Mouse (Mus musculus) forebrain, postnatal 0 days (tissue): ENCODE data around the gene Cacna2d3. TPM values are rescaled to one million over a fixed set of nuclear protein-coding genes. Genes with fewer than 3 reads are reported as not detected.

ENCODE experiments used
- ATAC-seq: fragments of 200-750 bp; cut with Nextera tagmentation; 2 replicates; pipeline ENCODE4 v1.8.0; 2017; ENCODE audit warnings: mild to moderate bottlenecking, moderate library complexity
- DNase-seq: peaks from one replicate; pipeline ENCODE4 v3.0.0-alpha.2; 2015
- H3K27ac ChIP-seq: fragments of 300-500 bp; sonication (generic); 2 replicates; pipeline ENCODE4 v1.5.1; 2014; ENCODE audit warnings: low read depth, mild to moderate bottlenecking, antibody characterized with exemption, low read length, moderate library complexity, mixed read lengths
- H3K27me3 ChIP-seq: fragments of 300-500 bp; sonication (generic); 2 replicates; pipeline ENCODE4 v1.6.1; 2014; ENCODE audit warnings: mild to moderate bottlenecking, low read length, mixed read lengths; ENCODE audit not compliant: insufficient read depth
- H3K36me3 ChIP-seq: fragments of 300-500 bp; sonication (generic); 2 replicates; pipeline ENCODE4 v1.6.1; 2014; ENCODE audit warnings: mild to moderate bottlenecking, moderate library complexity; ENCODE audit not compliant: insufficient read depth
- H3K4me1 ChIP-seq: fragments of 300-500 bp; sonication (generic); 2 replicates; pipeline ENCODE4 v1.6.1; 2014; ENCODE audit warnings: antibody characterized with exemption; ENCODE audit not compliant: insufficient read depth
- H3K4me2 ChIP-seq: fragments of 300-500 bp; sonication (generic); 2 replicates; pipeline ENCODE4 v1.6.1; 2014; ENCODE audit warnings: low read depth, mild to moderate bottlenecking, moderate library complexity
- H3K4me3 ChIP-seq: fragments of 300-500 bp; sonication (generic); 2 replicates; pipeline ENCODE4 v1.5.1; 2014; ENCODE audit warnings: low read depth, low read length, mixed read lengths
- H3K9ac ChIP-seq: fragments of 300-500 bp; sonication (generic); 2 replicates; pipeline ENCODE4 v1.6.1; 2014; ENCODE audit warnings: mild to moderate bottlenecking
- H3K9me3 ChIP-seq: fragments of 300-500 bp; sonication (generic); 2 replicates; pipeline ENCODE4 v1.6.1; 2016; ENCODE audit warnings: low read length
- CTCF ChIP-seq: sonication (generic); IDR thresholded peaks from 2 replicates; pipeline ENCODE4 v1.5.1; 2016; ENCODE audit warnings: antibody characterized with exemption, control low read depth, low read depth
- WGBS: fragments of 180-500 bp; shearing (Covaris S2); extraction: QIAGEN DNeasy Blood & Tissue Kit; methylation state at CpG from one replicate; pipeline ENCODE4 v1.1.7; 2014; 5-methylcytosine and 5-hydroxymethylcytosine counted together
- polyA plus RNA-seq: library from polyadenylated mRNA; unstranded; fragments of >200 nt; fragmentation: Nextera tagmentation; extraction: Ambion mirVana; gene quantifications from 2 replicates; pipeline ENCODE4 v1.2.1, GENCODE M21; 2015
- total RNA-seq: library from RNA; depleted of rRNA; stranded (reverse); fragments of >200 nt; gene quantifications from 2 replicates; pipeline ENCODE4 v1.2.3, GENCODE M21; 2014

The Cacna2d3 gene
- total and polyA plus RNA-seq, 2 experiments from 2014 or later = 28.1 to 37.7 TPM

DNA sequence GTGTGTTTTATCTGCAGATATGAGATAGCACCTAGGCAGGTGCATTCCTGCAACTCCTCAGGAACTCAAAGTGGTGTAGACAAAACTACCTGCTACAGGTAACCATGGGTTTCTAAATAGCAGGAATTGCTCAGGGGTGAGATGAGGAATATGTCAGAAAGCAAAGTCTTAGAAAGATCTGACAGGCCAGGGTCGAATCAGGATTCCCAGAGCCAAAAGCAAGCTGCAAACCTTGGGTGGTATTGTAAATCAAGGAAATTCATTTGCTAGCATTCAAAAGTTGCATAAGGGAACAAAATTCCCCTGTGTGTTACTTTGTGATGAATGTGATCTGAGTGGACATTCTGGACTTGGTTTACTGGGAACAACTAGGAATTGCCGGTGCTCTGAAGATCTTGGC, 291.9 kb downstream of the Cacna2d3 start:
- H3K27me3 ChIP-seq = no peaks in the 10 kb centered on the region
- DNase-seq = no peak
- H3K27ac ChIP-seq = no peak overlapping the region
- H3K4me2 ChIP-seq = no peak overlapping the region
- no peak overlapping the region for H3K4me3 ChIP-seq
- no peak for ATAC-seq
- no peak for TF ChIP-seq CTCF
- no peak overlapping the region for H3K9ac ChIP-seq
- no peaks in the 10 kb centered on the region for H3K36me3 ChIP-seq
- H3K9me3 ChIP-seq = no peaks in the 10 kb centered on the region
- 69% methylated on average over 2 of the region's 2 CpGs for WGBS
- peaks cover under 1% of the 10 kb centered on the region for H3K4me1 ChIP-seq

DNA sequence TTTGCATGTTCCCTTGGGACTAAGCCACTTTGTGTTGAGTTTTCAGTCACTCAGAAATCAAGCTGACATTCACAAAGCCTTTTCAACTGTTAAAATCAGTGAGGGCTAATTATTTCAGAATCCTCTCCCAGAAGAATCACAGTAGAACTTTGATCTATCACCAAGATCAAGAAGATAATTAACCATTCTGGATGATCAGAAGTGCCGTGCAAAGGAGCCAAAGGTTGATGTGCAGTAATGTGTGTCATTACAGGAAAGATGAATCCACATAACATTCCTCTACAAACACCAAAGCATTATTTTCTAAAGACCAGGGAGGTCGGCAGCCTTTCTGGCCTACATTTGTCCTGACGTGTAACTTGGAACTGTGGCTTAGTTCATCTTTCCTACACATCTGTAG, 296.0 kb downstream of the Cacna2d3 start:
- Histone ChIP-seq H3K9me3 (no peaks in the 10 kb centered on the region), H3K27me3 (no peaks in the 10 kb centered on the region), H3K27ac (no peak overlapping the region), H3K36me3 (no peaks in the 10 kb centered on the region), H3K4me2 (no peak overlapping the region), H3K4me3 (no peak overlapping the region), H3K4me1 (no peaks in the 10 kb centered on the region), H3K9ac (no peak overlapping the region)
- no peak for DNase-seq
- TF ChIP-seq CTCF = no peak
- 57% methylated on average over 3 of the region's 3 CpGs for WGBS
- no peak for ATAC-seq

DNA sequence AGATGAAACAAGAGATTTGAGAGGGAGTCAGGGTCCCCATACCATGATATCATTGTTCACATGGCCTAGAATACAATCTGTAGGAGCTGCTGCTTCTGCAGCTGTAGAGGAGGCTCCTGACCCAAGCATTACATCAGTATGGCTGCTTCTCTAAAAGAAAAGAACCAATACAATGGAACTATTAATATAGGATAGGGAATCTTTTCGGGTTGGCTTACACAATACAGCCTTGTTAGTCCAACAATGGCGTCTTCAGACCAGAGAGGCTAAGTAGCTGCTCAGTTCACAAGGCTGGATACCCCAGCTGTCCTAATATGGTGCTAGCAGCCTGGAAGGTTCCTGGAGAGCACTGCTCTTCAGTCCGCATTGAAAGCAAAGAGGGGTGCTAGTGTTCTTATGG, 296.5 kb downstream of the Cacna2d3 start:
- 71% methylated on average over 3 of the region's 3 CpGs for WGBS
- TF ChIP-seq CTCF = no peak
- no peak for DNase-seq

DNA sequence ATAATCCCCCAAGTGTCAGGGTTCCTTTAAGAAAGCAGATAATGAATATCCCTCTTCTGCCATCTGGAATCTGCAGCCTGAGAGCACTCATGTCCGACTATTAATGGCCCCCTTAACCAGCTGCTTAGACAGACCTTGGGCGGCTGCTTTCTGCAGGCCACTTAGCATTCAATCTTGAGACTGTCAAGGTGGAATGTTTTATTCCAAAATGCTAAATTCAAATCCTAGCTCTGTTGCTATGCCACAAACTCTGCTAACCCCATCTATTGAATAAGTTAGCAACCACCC, 315.8 kb downstream of the Cacna2d3 start:
- whole genome bisulfite sequencing = 25% methylated on average over 2 of the region's 2 CpGs
- H3K27me3 ChIP-seq = no peaks in the 10 kb centered on the region
- H3K9ac ChIP-seq = no peak overlapping the region
- 0 out of 2 replicates have a peak, but pooled peaks cover 6% of the 10 kb centered on the region for H3K4me1 ChIP-seq
- DNase-seq (no peak), ATAC-seq (no peak)
- no peak for TF ChIP-seq CTCF
- H3K27ac ChIP-seq = no peak overlapping the region
- no peaks in the 10 kb centered on the region for H3K36me3 ChIP-seq
- H3K4me3 ChIP-seq = no peak overlapping the region
- H3K9me3 ChIP-seq = no peaks in the 10 kb centered on the region
- no peak overlapping the region for H3K4me2 ChIP-seq

More for the DNA sequence above, 296.5 kb downstream of the Cacna2d3 start:
- Histone ChIP-seq H3K4me2 (no peak overlapping the region), H3K9ac (no peak overlapping the region), H3K27ac (no peak overlapping the region), H3K9me3 (no peaks in the 10 kb centered on the region), H3K4me1 (no peaks in the 10 kb centered on the region), H3K4me3 (no peak overlapping the region), H3K27me3 (no peaks in the 10 kb centered on the region), H3K36me3 (no peaks in the 10 kb centered on the region)
- ATAC-seq = no peak

DNA sequence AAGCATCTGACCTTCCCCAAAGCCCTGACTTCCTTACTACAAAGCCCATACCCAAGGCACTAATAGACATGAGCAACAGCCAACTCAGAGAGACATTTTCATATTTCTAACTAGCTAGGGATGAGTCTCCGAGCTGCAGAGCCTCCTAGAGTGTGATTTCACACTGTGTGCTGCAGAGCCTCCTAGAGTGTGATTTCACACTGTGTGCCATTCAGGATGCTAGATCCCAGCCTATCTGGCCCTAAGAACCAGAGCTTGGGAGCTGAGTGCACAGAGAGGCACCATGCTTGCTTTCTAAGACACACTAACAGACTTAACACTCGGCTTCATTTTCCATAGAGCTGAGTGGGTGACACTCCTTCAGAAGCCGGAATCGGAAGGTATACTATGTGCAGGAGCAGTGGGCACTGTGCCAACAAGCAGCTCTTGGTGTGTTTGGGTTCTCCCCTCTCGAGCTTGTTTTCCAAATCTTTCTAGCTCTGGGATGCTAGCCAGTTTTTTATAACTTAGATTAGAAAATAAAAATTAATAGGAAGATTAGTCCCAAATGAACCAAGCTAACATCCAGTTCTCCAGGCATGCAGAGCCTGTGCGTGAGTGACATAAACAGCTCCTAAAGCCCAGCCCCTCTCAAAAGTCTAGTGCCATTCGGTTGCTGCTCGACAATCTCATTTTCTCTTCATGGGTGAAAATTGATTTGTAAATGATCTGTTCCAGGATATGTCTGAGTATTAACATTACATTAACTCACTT, 316.4 kb downstream of the Cacna2d3 start:
- WGBS = 39% methylated on average over 8 of the region's 8 CpGs

DNA sequence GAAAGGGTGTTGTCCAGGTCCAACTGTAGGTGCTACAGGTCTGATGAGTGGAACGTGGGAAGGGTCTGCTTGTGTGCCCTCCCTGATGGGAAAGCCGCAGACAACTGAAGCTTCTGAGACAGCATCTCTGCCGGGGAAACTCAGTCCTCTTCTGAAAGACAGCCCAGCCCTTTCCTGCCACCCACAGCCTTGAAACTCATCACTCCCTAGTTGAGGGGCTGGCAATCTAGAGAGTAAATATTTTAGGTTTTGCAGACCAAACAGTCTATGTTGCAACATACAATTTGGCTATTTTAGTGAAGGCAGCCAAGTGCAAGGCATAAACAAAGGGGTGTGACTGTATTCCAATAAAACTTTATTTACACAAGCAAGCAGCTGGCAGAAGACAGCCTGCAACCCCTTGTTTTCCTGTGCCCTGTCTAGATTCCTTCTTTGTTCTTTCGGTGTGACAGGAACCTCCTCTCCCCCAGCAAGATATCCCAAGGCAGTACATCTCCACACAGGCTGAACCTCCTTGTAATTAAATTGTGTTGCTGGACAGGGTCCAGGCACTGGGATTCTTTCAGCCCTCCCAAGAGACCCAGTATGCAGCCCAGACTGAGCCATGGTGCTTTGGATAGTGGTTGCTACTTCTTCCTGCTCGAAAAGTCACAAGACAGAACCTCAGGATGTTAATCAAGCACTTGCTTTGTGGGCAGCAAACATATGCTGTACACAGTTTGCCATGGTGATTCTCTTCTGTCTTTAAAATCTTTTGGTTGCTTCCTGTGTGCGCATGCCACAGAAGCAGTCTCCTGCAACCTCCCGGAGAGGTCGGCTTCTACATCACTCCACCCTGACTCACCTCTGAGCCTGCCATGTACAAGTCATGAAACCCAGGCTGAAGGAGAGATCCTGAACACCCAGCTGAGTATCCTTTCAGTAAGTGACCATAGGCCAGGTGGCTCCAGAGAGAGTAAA, 317.5 kb downstream of the Cacna2d3 start:
- Histone ChIP-seq H3K27me3 (no peaks in the 10 kb centered on the region), H3K9ac (no peak overlapping the region), H3K4me1 (0 out of 2 replicates have a peak, but pooled peaks cover 6% of the 10 kb centered on the region), H3K4me3 (no peak overlapping the region), H3K36me3 (no peaks in the 10 kb centered on the region), H3K9me3 (no peaks in the 10 kb centered on the region), H3K4me2 (no peak overlapping the region), H3K27ac (no peak overlapping the region)
- DNase-seq = no peak
- ATAC-seq = peak; percentile 23; the same call in 1 of the 2 replicates
- TF ChIP-seq CTCF = no peak
- WGBS = 72% methylated on average over 8 of the region's 8 CpGs

More for the DNA sequence above, 316.4 kb downstream of the Cacna2d3 start:
- DNase-seq (peak; percentile 41), ATAC-seq (peak; percentile 34; the same call in 1 of the 2 replicates)
- Histone ChIP-seq H3K36me3 (no peaks in the 10 kb centered on the region), H3K9ac (no peak overlapping the region), H3K9me3 (no peaks in the 10 kb centered on the region), H3K4me1 (0 out of 2 replicates have a peak, but pooled peaks cover 6% of the 10 kb centered on the region), H3K27ac (no peak overlapping the region), H3K27me3 (no peaks in the 10 kb centered on the region), H3K4me3 (no peak overlapping the region), H3K4me2 (no peak overlapping the region)
- no peak for TF ChIP-seq CTCF

DNA sequence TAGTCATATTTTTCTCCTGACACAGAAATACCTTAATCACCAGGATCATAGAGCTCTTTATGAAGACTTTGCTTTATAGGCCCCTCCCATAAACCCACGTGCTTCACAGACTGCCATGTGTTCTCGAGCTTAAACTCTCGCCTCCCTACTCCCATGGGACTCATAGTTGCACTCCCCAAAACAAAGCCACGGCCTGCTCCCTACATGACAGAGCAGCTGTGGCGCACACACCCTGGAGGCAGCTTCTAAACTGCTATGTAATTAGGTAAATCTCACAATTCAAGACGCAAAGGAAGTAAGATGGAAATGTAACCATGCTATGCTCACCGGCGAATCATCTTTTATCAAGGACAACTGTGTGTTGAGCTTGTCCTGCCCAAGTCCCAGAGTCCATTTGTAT, 319.2 kb downstream of the Cacna2d3 start:
- Histone ChIP-seq H3K4me2 (no peak overlapping the region), H3K27me3 (no peaks in the 10 kb centered on the region), H3K27ac (no peak overlapping the region), H3K36me3 (no peaks in the 10 kb centered on the region), H3K4me3 (no peak overlapping the region), H3K9me3 (no peaks in the 10 kb centered on the region), H3K4me1 (0 out of 2 replicates have a peak, but pooled peaks cover 6% of the 10 kb centered on the region), H3K9ac (no peak overlapping the region)
- DNase-seq (no peak), ATAC-seq (no peak)
- TF ChIP-seq CTCF = no peak
- WGBS = 65% methylated on average over 8 of the region's 8 CpGs
